Mouse (Mus musculus): ENCODE results near the gene Slc25a41. TPM values are rescaled to one million over a fixed set of nuclear protein-coding genes. Genes with fewer than 3 reads are reported as not detected.

Gene Slc25a41
- polyA plus RNA-seq, 1 experiment from 2014 or later, result not detected

- H3K4me1 ChIP-seq (ENCODE audit: insufficient read depth), result peaks cover 19% of the 10 kb centered on the region
- ATAC-seq (no peak), DNase-seq (no peak)
- peak overlapping the region; percentile 99 for H3K4me2 ChIP-seq (ENCODE audit: low read depth, low read length)
- no peaks in the 10 kb centered on the region for H3K27me3 ChIP-seq (ENCODE audit: insufficient read depth, low read length)
- peak overlapping the region; percentile 69 for H3K9ac ChIP-seq (replicated peaks)
- peak overlapping the region; percentile 68 for H3K4me3 ChIP-seq (ENCODE audit: low read depth, low read length)
- H3K27ac ChIP-seq (ENCODE audit: low read depth), result peak overlapping the region; percentile 64
- H3K9me3 ChIP-seq (ENCODE audit: low read length), result no peaks in the 10 kb centered on the region
- TF ChIP-seq CTCF (IDR thresholded peaks at IDR 0.05; ENCODE audit: low read depth), result no peak
- TF ChIP-seq EP300 (IDR thresholded peaks at IDR 0.05; ENCODE audit: low read depth), result no peak
- peaks cover 22% of the 10 kb centered on the region for H3K36me3 ChIP-seq (replicated peaks; ENCODE audit: insufficient read depth, low read length)
- 71% methylated on average over 13 of the region's 13 CpGs for WGBS (ENCODE audit: insufficient replicate concordance)
Observed at GRCm38 (mm10) chr17:57012245-57012795, 29.1 kb downstream of the Slc25a41 start.

DNA sequence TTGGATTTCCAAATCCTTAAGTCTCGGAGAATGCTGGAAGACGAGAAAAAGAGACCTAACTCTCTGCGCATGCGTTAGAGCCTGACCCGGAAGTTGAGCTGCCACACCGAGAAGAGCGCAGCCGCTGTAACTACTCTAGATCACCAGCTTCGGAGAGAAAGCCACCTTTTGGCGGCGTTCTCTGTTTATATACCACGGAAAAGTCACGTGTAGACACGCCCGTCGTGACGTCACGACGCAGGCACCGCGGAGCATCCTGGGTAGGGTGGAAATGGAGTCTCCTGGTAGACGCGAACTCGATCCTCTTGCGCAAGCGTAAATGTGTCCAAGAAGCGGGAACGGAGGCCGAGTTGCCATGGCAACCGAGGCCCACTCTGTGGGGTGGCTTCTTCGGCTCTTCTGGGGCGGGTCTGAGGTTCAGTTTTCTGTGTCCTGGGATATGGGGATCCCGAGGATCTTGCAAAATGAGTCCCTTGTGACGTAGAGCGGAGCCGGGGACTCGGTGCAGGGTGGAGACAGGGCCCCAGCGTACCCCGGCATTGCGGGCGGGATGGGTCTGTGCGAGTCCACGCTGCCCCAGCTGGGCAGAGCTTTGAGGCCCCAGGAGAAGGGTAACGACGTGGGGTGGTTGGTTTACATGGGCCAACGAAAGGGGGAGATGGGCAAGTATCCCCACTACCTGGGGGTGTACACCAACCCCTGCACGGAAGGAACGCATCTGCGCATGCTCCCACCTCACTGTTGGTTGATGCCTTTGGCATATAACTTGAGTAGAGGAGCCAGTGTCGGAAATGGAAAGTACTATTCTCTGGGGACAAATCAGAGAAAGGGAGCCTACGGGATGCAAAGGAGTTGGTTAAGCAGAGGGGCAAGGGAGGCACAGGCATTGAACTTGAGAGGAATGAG, 30.0 kb downstream of the Slc25a41 start, which contains the start of the genes Gtf2f1 and Gm17949:
TSS of gene Gtf2f1 (minus strand) at position 53 of the 906 bp plus-strand sequence.
TSS of gene Gm17949 (plus strand) at position 234 of the 906 bp plus-strand sequence.
- H3K36me3 ChIP-seq (replicated peaks; ENCODE audit: insufficient read depth, low read length), result peaks cover 29% of the 10 kb centered on the region

GRCm38 (mm10) chr17:57010911-57011235, 30.6 kb downstream of the Slc25a41 start:
- Histone ChIP-seq H3K27ac (ENCODE audit: low read depth) (peak overlapping the region; percentile 74), H3K4me1 (ENCODE audit: insufficient read depth) (peaks cover 19% of the 10 kb centered on the region), H3K27me3 (ENCODE audit: insufficient read depth, low read length) (no peaks in the 10 kb centered on the region), H3K36me3 (replicated peaks; ENCODE audit: insufficient read depth, low read length) (peaks cover 36% of the 10 kb centered on the region), H3K9ac (replicated peaks) (peak overlapping the region; percentile 93), H3K4me3 (ENCODE audit: low read depth, low read length) (peak overlapping the region; percentile 68), H3K4me2 (ENCODE audit: low read depth, low read length) (peak overlapping the region; percentile 99), H3K9me3 (ENCODE audit: low read length) (no peaks in the 10 kb centered on the region)
- TF ChIP-seq EP300 (IDR thresholded peaks at IDR 0.05; ENCODE audit: low read depth) (no peak), CTCF (IDR thresholded peaks at IDR 0.05; ENCODE audit: low read depth) (no peak)
- DNase-seq, result no peak
- peak; percentile 64 for ATAC-seq
- WGBS (ENCODE audit: insufficient replicate concordance), result 3% methylated on average over 19 of the region's 19 CpGs

More for the DNA sequence above, 30.0 kb downstream of the Slc25a41 start, which contains the start of the genes Gtf2f1 and Gm17949:
- peak within 1 kb of the TSS; percentile 99 for H3K4me2 ChIP-seq (ENCODE audit: low read depth, low read length)
- H3K9ac ChIP-seq (replicated peaks), result peak within 1 kb of the TSS; percentile 93
- peak within 1 kb of the TSS; percentile 68 for H3K4me3 ChIP-seq (ENCODE audit: low read depth, low read length)
- H3K4me1 ChIP-seq (ENCODE audit: insufficient read depth), result peaks cover 19% of the 10 kb centered on the region
- under 1% methylated on average over 51 of the region's 51 CpGs for WGBS (ENCODE audit: insufficient replicate concordance)
- no peaks in the 10 kb centered on the region for H3K27me3 ChIP-seq (ENCODE audit: insufficient read depth, low read length)
- ATAC-seq (peak; percentile 90), DNase-seq (peak; percentile 98)
- H3K27ac ChIP-seq (ENCODE audit: low read depth), result peak within 1 kb of the TSS; percentile 74
- TF ChIP-seq EP300 (IDR thresholded peaks at IDR 0.05; ENCODE audit: low read depth), result peak; percentile 69; the same call in 1 of the 2 replicates
- peak; percentile 42 for TF ChIP-seq CTCF (IDR thresholded peaks at IDR 0.05; ENCODE audit: low read depth)
- no peaks in the 10 kb centered on the region for H3K9me3 ChIP-seq (ENCODE audit: low read length)

DNA sequence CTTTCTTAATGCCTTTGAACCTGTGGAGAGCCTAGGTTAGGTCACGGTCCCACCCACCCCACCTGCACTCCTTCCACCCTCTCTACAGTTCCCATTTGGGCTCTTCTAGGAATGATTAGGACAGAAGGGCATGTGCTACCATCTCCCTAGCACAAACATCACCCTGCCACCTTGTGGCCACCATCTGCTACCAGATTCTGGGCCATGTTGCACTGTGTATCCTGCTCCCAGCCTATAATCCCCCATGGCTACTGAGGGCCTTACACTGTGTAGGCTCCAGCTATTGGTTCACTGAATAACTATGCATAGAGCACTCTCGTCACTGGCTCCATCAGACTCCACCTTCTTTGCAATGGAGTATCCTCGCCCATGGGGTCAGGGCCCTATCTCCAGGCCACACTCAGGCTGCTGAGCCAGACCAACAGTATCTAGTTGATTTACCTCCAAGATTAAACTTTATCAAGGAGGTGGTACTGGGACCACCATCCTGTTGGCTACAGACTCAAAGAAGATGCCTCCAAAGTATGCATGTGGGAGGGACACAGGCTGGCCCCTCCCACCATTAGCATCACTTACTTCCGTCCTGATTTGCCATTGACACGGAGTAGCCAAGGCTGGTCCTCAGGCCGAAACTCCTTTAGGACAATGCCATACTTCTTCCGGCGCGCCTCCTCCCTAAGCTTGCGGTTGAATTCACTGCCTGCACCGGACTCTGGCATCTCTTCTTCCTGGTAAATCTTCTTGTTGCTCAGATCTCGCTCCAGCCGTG, 34.1 kb downstream of the Slc25a41 start:
- Histone ChIP-seq H3K4me3 (ENCODE audit: low read depth, low read length) (no peak overlapping the region), H3K9me3 (ENCODE audit: low read length) (no peaks in the 10 kb centered on the region), H3K4me2 (ENCODE audit: low read depth, low read length) (no peak overlapping the region), H3K27me3 (ENCODE audit: insufficient read depth, low read length) (no peaks in the 10 kb centered on the region), H3K4me1 (ENCODE audit: insufficient read depth) (peaks cover 16% of the 10 kb centered on the region), H3K27ac (ENCODE audit: low read depth) (no peak overlapping the region), H3K36me3 (replicated peaks; ENCODE audit: insufficient read depth, low read length) (peaks cover 62% of the 10 kb centered on the region), H3K9ac (replicated peaks) (no peak overlapping the region)
- DNase-seq (no peak), ATAC-seq (no peak)
- TF ChIP-seq EP300 (IDR thresholded peaks at IDR 0.05; ENCODE audit: low read depth), result no peak
- TF ChIP-seq CTCF (IDR thresholded peaks at IDR 0.05; ENCODE audit: low read depth), result peak; percentile 47; the same call in 1 of the 2 replicates
- 87% methylated on average over 13 of the region's 13 CpGs for WGBS (ENCODE audit: insufficient replicate concordance)

DNA sequence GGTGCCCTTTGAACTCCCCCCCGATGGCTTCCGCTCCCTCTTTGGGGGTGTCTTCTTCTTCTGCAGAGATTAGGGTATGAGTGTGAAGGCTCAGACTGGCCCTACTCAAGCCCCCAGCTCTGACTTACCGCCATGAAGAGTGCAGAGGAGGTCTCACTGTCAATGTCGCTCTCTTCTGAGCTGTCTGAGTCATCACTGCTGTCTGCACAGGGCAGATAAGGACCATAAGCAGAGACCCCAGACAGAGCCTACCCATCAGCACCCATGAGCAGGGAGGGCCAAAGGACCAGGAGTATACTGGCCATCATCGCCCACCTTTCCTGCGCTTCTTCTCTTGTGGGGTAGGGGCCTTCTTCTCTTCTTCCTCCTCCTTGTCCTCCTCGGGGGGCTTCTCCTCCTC, 37.5 kb downstream of the Slc25a41 start:
- H3K4me1 ChIP-seq (ENCODE audit: insufficient read depth), result no peaks in the 10 kb centered on the region
- H3K4me3 ChIP-seq (ENCODE audit: low read depth, low read length), result no peak overlapping the region
- H3K27me3 ChIP-seq (ENCODE audit: insufficient read depth, low read length), result no peaks in the 10 kb centered on the region
- WGBS (ENCODE audit: insufficient replicate concordance), result 74% methylated on average over 7 of the region's 7 CpGs
- ATAC-seq (peak; percentile 38), DNase-seq (no peak)
- no peak overlapping the region for H3K4me2 ChIP-seq (ENCODE audit: low read depth, low read length)
- H3K27ac ChIP-seq (ENCODE audit: low read depth), result no peak overlapping the region
- peaks cover 59% of the 10 kb centered on the region for H3K36me3 ChIP-seq (replicated peaks; ENCODE audit: insufficient read depth, low read length)
- no peak for TF ChIP-seq CTCF (IDR thresholded peaks at IDR 0.05; ENCODE audit: low read depth)
- no peak for TF ChIP-seq EP300 (IDR thresholded peaks at IDR 0.05; ENCODE audit: low read depth)
- no peaks in the 10 kb centered on the region for H3K9me3 ChIP-seq (ENCODE audit: low read length)
- H3K9ac ChIP-seq (replicated peaks), result no peak overlapping the region
